Mouse (Mus musculus) ZHBTc4 (cell line): Measurements from ENCODE around the gene Bicra.

Experiments
- DNase-seq: peaks from one replicate; pipeline ENCODE4 v3.0.0-alpha.2; 2011; ENCODE audit warnings: low read depth, low spot score

Bicra gene

GRCm38 (mm10) chr7:16048675-16049575 is 1.2 kb upstream of the Bicra start:
- no peak for DNase-seq

- DNase-seq, result peak; percentile 98
Measured at GRCm38 (mm10) chr7:16048164-16048564, 443 bp upstream of the Bicra start.

DNA sequence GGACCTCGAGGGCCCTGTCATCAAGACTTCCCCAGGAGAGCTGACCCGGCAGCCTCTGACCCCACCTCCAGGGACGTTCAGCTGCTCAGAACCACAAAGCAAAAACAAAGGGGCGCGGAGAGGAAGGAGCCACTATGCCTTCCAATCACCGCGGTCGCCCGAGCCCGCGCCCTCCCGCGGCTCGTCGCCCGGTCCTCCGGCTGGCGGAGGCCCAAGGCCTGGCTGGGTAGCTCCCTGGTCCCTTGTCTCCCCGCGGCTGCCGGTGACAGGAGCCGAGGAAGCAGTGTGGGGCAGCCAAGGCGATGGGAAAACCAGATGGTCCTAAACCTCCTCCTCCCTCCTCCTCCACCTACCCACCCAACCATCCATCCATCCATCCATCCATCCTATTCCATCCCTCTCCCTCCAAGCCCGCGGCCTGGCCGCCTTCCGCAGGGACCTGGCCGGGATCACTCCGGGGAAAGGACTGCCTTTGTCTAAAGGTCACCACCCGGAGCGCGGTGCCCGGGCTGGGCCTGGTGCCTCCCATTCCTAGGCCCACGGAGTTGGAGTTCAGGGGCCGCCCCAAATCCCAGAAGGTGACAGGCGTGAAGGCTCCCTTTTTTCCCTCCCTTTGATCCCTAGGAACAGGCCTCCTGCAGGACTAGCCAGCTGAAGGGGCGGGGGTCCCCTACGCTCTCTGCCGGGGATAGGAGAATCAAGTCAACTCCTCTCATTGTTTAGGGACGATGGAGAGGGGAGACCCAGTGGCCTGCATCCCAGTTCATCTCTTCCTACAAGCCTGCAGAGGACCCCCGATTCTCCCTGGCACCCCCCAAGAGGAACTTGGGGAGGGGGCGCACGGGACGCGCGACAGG is 1.0 kb downstream of the Bicra start:
- DNase-seq, result peak; percentile 54

GRCm38 (mm10) chr7:16046101-16046480 is 1.6 kb downstream of the Bicra start:
- DNase-seq, result peak; percentile 77

DNA sequence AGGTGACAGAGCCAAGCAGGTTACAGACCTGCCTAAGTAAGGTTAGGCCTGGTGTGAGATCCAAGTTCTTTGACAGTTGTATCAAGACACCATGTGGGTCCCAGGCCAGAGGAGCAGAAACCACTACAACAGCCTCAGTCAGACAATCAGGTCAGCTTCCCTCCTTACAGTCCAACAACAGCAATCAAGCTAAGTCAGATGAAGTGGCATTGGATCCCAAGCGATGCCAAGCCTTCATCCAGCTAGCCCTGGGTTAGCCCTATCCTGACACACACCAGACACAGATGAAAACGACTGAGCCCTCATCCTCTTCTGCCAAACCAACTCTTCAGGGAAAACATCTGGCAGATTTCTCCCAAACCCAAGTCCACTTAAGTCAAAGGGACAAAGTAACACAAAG is 2.2 kb downstream of the Bicra start:
- no peak for DNase-seq

DNA sequence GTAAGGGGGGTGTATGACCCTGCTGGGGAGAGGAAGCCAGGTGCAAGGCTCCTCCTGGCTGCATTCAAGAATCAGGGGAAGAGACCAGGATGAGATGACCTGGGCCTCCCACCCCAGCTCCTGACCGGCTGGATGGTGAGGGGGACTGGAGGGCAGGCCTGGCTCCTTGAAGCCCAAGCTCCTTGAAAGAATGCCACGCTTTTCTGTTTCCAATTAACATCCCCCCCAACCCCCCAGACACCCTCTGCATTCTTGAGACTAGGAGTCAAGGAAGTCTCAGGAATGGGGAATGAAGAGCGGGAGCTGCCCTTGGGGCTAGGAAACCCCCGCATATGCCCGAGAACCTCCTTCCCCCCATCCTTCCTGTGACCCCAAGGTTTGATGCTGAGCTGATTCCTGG is 3.2 kb downstream of the Bicra start:
- no peak for DNase-seq

DNA sequence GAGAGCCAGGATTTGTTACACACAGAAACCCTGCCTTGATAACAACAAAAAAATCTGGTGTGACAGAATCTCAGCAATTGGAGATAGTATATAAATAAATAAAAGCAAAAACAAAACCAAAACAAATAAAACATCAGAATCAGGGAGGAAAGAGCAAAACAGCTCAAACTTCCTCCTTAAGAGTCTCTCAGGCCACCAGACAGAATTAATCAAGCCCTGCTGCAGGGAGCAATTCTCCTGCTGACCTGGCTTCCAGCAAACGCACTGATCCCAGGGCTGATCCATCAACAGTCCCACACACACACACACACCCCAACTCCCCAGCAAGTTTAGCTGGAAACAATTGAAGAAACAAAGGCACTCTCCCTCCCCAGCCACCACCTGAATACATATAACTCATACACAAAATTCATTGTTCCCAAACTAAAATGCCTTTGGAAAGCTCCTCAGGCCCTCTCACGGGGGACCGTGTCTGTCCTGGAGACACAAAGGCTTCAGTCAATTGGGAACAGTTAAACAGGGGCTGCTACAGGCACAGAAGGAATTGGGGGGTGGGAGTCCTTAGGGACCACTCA is 3.8 kb downstream of the Bicra start:
- DNase-seq, result no peak

- no peak for DNase-seq
Measured at GRCm38 (mm10) chr7:16042850-16043775, 4.6 kb downstream of the Bicra start.

GRCm38 (mm10) chr7:16041208-16041607 is 6.5 kb downstream of the Bicra start:
- DNase-seq, result no peak

DNA sequence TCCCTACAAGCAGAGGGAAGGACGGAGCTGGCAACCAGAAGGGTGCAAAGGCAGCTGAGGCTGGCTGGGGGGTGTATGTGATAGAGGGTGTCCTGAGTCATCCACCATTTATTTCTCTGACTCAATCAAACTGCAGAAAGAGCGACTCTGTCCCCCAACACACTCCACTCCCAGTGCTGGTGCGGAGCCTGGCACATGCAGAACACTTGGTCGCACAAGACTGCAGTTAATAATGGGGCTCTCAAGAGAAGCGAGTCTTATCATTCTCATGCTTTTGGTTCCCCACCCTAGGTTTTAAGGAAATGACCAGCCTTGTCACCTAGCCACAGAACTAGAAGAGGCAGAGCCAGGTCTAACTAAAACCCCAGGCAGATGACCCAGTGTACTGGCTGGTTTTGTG is 8.4 kb downstream of the Bicra start:
- no peak for DNase-seq

DNA sequence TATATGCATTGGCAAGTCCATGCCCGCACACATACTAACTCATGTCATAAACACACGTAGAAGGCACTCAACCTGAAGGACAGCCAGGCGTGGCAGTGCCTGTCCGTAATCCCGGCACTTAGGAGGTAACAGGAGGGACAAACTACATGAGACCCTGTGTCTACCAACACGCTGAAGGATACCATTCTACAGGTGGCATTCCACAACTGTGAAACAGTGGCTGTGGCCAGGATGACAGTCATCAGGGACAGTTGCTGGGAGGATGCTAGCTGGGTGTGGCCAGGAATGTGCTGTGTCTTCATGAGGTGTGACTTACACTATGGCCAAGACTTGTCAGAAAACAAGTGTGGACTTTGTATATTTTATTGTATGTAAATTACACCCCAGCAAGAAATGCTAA is 10.7 kb downstream of the Bicra start:
- no peak for DNase-seq

DNA sequence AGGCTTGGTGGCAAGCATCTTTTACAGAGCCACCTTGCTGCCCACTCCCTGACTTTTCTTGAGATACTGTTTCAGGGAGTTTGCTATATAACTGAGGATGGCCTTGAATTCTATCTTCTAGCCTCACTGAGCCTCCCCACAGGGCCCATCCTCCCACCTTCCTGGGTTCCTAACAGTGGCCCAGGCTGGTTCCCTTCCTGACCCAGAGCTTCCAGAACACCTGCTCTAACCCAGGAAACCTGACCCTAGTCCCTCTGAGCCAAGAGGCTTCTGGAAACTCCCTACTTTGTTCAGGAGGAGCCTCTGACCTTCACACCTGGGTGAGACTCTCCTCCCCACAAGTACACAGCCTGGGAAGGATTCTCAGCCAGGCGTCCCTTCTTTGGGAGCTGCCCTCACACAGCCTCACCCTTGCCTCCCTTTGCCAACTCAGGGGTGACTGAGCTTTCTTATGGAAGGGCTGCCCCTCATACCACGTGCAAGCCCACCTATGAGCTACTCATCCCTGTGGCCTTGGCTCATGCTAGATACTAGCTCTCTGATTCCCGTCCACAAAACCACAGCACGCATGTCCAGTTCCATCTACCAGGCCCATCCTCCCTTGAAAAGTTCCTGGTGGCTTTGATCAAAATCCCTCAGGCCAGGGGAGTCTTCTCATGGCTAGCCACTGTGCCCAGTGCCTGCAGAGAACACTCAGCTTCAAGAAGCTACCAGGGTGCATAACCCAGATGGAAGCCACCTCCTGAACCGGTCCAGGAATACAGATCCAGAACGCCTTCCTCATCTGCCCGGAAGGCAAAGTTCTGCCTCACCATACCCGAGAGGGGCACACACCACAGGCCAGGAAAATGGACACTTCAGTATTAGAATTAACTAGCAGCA is 13.9 kb downstream of the Bicra start:
- DNase-seq, result no peak

GRCm38 (mm10) chr7:16033059-16033458 is 14.7 kb downstream of the Bicra start:
- DNase-seq, result no peak

- DNase-seq, result no peak
Measured at GRCm38 (mm10) chr7:16031072-16031471, 16.6 kb downstream of the Bicra start.

DNA sequence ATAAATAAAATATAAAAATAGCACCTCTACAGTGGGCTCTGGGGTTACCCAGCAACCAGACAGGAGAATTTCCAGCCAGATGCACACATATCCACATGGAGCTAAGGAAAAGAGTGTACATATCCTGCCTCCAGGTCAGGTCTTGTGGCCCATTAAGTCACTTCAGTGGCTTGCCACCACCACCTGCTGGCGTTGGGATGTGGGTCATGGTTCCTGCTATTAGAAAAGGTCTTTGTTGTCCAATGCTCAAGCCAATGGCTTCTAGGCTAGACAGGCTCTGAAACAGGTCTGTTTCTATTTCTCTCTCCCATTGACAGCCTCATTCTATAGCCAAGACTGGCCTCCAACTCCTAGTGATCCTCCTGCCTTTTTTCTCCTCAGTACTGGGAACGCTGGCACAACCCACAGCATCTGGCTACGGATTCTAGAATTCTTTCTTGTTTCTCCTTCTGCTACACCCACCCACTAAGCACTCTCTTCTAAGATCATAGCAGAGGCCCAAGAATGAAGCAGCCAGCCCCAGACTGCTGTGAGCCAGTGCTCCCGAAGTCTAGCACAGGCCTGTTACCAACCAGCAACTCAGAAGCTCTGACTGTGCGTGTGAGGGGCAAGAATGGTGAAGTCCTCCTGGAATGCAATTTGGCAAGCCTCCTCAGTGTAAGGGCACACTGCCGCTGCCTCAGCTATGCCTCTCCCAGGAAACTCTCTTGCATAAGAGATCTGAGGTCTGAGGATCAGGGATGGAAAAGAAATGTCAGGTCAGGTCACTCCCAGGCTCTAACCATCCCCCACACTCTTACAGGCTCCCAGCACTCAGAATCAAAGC is 19.4 kb downstream of the Bicra start:
- no peak for DNase-seq

DNA sequence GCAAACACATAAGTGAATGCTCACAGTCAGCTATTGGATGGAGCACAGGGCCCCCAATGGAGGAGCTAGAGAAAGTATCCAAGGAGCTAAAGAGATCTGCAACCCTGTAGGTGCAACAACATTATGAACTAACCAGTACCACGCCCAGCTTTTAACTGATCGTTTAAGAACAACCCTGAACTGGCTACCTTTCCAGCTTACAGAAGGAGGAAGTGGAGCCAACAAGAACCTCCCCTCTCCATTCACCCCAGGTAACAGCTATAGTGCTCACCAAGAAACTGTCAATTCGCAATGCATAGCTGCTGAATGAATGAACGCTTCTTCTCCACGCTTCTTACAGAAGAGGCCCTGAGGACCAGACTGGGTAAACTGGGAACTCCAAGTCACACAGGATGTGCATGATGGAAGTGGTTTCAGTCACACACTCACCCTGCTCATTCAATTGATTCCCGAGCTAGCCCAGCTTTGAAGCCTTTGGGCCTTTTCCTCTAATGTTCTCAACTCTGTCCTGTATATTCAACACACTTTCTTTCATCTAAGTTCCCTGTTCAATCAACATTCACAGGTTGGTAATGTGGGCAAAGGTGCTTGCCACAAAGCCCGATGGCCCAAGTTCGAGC is 23.0 kb downstream of the Bicra start:
- DNase-seq, result peak; percentile 22

DNA sequence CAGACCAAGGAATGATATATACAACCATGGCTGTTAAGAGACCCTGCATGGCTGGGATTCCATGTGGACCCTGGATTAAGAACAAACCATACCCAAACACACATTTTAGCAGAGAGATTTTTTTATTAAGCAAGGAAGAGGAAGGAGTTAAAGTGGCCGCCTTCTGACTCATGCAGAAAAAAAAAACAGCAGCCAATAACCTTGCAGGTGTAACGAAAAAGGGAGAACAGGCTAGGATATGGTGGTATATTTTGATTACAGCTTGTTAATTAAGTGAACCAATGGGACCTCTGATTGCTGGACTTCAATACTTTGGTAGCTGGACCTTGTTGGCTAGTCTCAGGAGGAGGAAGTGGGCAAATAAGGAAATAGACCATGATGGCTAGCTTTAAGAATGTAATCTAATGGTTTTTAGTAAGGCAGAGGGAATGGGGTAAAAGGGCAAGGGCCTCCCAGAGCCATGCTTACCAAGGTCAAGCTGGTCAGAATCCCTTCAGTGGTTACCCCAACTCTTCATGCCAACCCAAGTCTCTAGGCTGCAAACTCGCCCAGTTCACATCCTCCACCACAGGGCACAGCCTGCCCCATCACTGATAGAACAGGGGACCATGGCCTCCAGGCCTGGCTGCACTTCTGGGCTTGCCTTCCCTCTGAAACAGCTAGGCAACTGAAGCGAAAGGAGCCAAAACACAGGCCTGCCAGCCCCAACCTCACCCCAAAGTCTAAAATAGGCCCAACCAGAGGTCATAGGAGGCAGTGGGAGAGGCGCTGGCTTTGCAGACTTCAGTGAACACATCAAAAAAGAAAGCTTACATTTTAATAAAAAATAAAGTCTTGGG is 28.2 kb downstream of the Bicra start:
- DNase-seq, result no peak
